8 mouse cellular contexts compared by ENCODE assay signal in genomic region chr3:145759379-145760209, GRCm38 (mm10). TPM values are rescaled to one million over a fixed set of nuclear protein-coding genes. Genes with fewer than 3 reads are reported as not detected.
A peak's percentile ranks its signal among the peaks of the same experiment; 100 is the strongest.
DNase-seq lines count a peak whose midpoint lies in the region; ATAC-seq and TF ChIP-seq lines count a peak whose summit lies in the region.

No protein-coding gene starts in this region.

- H3K4me3 ChIP-seq in lung, embryonic 14.5 days (ENCODE audit: low read depth, low read length), result peak overlapping the region; percentile 59
- peak overlapping the region; percentile 75 for H3K4me3 ChIP-seq in hindbrain, embryonic 15.5 days
- peak overlapping the region; percentile 91 for H3K4me3 ChIP-seq in midbrain, embryonic 16.5 days (ENCODE audit: low read depth, low read length)

- H3K36me3 ChIP-seq in lung, embryonic 14.5 days (ENCODE audit: insufficient read depth), result no peaks in the 10 kb centered on the region
- H3K36me3 ChIP-seq in hindbrain, embryonic 15.5 days, result no peaks in the 10 kb centered on the region
- no peaks in the 10 kb centered on the region for H3K36me3 ChIP-seq in midbrain, embryonic 16.5 days (ENCODE audit: control insufficient read depth, insufficient read depth, low read length)

- H3K9ac ChIP-seq in lung, embryonic 14.5 days, result peak overlapping the region; percentile 75
- H3K9ac ChIP-seq in hindbrain, embryonic 15.5 days, result peak overlapping the region; percentile 75
- H3K9ac ChIP-seq in midbrain, embryonic 16.5 days (ENCODE audit: low read depth, low read length), result peak overlapping the region; percentile 96

- peaks cover 4% of the 10 kb centered on the region for H3K4me1 ChIP-seq in lung, embryonic 14.5 days (ENCODE audit: insufficient read depth)
- peaks cover 27% of the 10 kb centered on the region for H3K4me1 ChIP-seq in hindbrain, embryonic 15.5 days (replicated peaks)
- H3K4me1 ChIP-seq in midbrain, embryonic 16.5 days (ENCODE audit: control insufficient read depth, insufficient read depth, low read length), result peaks cover 22% of the 10 kb centered on the region

- WGBS in lung, embryonic 14.5 days, result 20% methylated on average over 14 of the region's 14 CpGs
- WGBS in hindbrain, embryonic 15.5 days, result 6% methylated on average over 14 of the region's 14 CpGs
- WGBS in midbrain, embryonic 16.5 days, result 6% methylated on average over 14 of the region's 14 CpGs

- H3K27me3 ChIP-seq in lung, embryonic 14.5 days (ENCODE audit: insufficient read depth, low read length), result peaks cover 17% of the 10 kb centered on the region
- H3K27me3 ChIP-seq in hindbrain, embryonic 15.5 days, result no peaks in the 10 kb centered on the region
- H3K27me3 ChIP-seq in midbrain, embryonic 16.5 days (ENCODE audit: control insufficient read depth, insufficient read depth, low read depth, low read length), result no peaks in the 10 kb centered on the region

- DNase-seq in cerebellum, adult 9-11 months, result peak; percentile 6
- DNase-seq in cerebellum, postnatal 4 days (ENCODE audit: low spot score in 2 of 2), result no peak
- no peak for DNase-seq in lung, embryonic 14.5 days
- DNase-seq in lung, postnatal 4 days, result no peak
- DNase-seq in gastrocnemius, postnatal 36 days, result no peak
- DNase-seq in ovary, postnatal 36 days (ENCODE audit: low spot score), result no peak

- H3K9me3 ChIP-seq in lung, embryonic 14.5 days (ENCODE audit: low read depth, low read length), result no peaks in the 10 kb centered on the region
- no peaks in the 10 kb centered on the region for H3K9me3 ChIP-seq in hindbrain, embryonic 15.5 days
- H3K9me3 ChIP-seq in midbrain, embryonic 16.5 days (replicated peaks; ENCODE audit: control insufficient read depth, low read length, poor library complexity, severe bottlenecking), result no peaks in the 10 kb centered on the region

- intact Hi-C loops in gastrocnemius, postnatal 36 days (cut with DNase I), result no loop called here

- ATAC-seq in lung, embryonic 14.5 days (ENCODE audit: insufficient read depth), result no peak; the same call in 1 of the 2 replicates
- peak; percentile 68 for ATAC-seq in hindbrain, embryonic 15.5 days (ENCODE audit: low FRiP score, low read depth)
- no peak; the same call in 1 of the 2 replicates for ATAC-seq in midbrain, embryonic 16.5 days

- no peak for TF ChIP-seq CTCF in lung, embryonic 14.5 days (IDR thresholded peaks at IDR 0.05; ENCODE audit: low read depth)

- H3K27ac ChIP-seq in lung, embryonic 14.5 days (ENCODE audit: low read depth), result no peak overlapping the region
- peak overlapping the region; percentile 90 for H3K27ac ChIP-seq in hindbrain, embryonic 15.5 days (replicated peaks)
- peak overlapping the region; percentile 89 for H3K27ac ChIP-seq in midbrain, embryonic 16.5 days (ENCODE audit: low read length)

- H3K4me2 ChIP-seq in lung, embryonic 14.5 days, result peak overlapping the region; percentile 100
- H3K4me2 ChIP-seq in hindbrain, embryonic 15.5 days, result peak overlapping the region; percentile 88
- H3K4me2 ChIP-seq in midbrain, embryonic 16.5 days (ENCODE audit: low read length), result peak overlapping the region; percentile 95

RNA-seq across cellular contexts. Expression of gene Ddah1, which starts 1.1 kb away (rescaled TPM):
- polyA plus RNA-seq in lung, embryonic 14.5 days (2014; fragmentation: Nextera tagmentation; extraction: Ambion mirVana), result 30.1 and 35.1 TPM in 2 replicates
- polyA plus RNA-seq in hindbrain, embryonic 15.5 days (2015; fragmentation: Nextera tagmentation; extraction: Ambion mirVana), result 114 and 122 TPM in 2 replicates
- 151 and 166 TPM in 2 replicates for polyA plus RNA-seq in midbrain, embryonic 16.5 days (2015; fragmentation: Nextera tagmentation; extraction: Ambion mirVana)
- 1 to 10 TPM; 2.7 to 4.0 TPM for total RNA-seq in gastrocnemius, postnatal 36 days (2021)
